Mouse (Mus musculus) T-helper 1 cell (primary cell): ENCODE measurements around the gene 2610318N02Rik.
"Not testable (repeated sequence)": the region's sequence is repeated elsewhere in the genome, so short reads cannot be mapped to it uniquely, and the experiment has no call there.

Experiments used
- in situ Hi-C: fragments of 300-600 bp; cut with MboI, MseI; formaldehyde crosslinking; loops from one replicate; pipeline ENCODE4 v1.15.1; 2025; ENCODE audit warnings: high pct_unique_total_duplicates

Gene 2610318N02Rik

GRCm38 (mm10) chr16:17124871-17125520, at the start of gene 2610318N02Rik:
Gene 2610318N02Rik, minus strand, starts transcription at chr16:17125167.
- in situ Hi-C loops = no loop called here

- in situ Hi-C loops = no loop called here
Measured at GRCm38 (mm10) chr16:17168049-17168448, 43.1 kb upstream of the 2610318N02Rik start.

GRCm38 (mm10) chr16:17167179-17167578, 42.2 kb upstream of the 2610318N02Rik start:
- in situ Hi-C loops = no loop called here

GRCm38 (mm10) chr16:17165478-17165877, 40.5 kb upstream of the 2610318N02Rik start:
- in situ Hi-C loops = not testable (repeated sequence)

- in situ Hi-C loops = no loop called here
Measured at GRCm38 (mm10) chr16:17154346-17154745, 29.4 kb upstream of the 2610318N02Rik start.

- in situ Hi-C loops = no loop called here
Measured at GRCm38 (mm10) chr16:17151874-17152273, 26.9 kb upstream of the 2610318N02Rik start.

GRCm38 (mm10) chr16:17150520-17151258, 25.7 kb upstream of the 2610318N02Rik start:
- in situ Hi-C loops = no loop called here

GRCm38 (mm10) chr16:17148084-17148483, 23.1 kb upstream of the 2610318N02Rik start:
- in situ Hi-C loops = no loop called here

GRCm38 (mm10) chr16:17147391-17147929, 22.5 kb upstream of the 2610318N02Rik start:
- in situ Hi-C loops = no loop called here

GRCm38 (mm10) chr16:17146772-17147235, 21.8 kb upstream of the 2610318N02Rik start, which contains the start of gene Ccdc116:
Gene Ccdc116, minus strand, starts transcription at chr16:17147229.
- in situ Hi-C loops = no loop called here

GRCm38 (mm10) chr16:17144339-17144738, 19.4 kb upstream of the 2610318N02Rik start, which contains the start of gene Ydjc:
Gene Ydjc, plus strand, starts transcription at chr16:17144621.
- in situ Hi-C loops = no loop called here

GRCm38 (mm10) chr16:17137355-17137754, 12.4 kb upstream of the 2610318N02Rik start:
- in situ Hi-C loops = loop anchor here (5.0 kb wide), 2 partner anchors 40 to 130 kb away; no protein-coding TSS in a partner anchor

GRCm38 (mm10) chr16:17132906-17133200, 7.9 kb upstream of the 2610318N02Rik start:
- in situ Hi-C loops = no loop called here

GRCm38 (mm10) chr16:17132089-17132905, 7.3 kb upstream of the 2610318N02Rik start, which contains the start of gene Sdf2l1:
Gene Sdf2l1, minus strand, starts transcription at chr16:17132383.
- in situ Hi-C loops = no loop called here

- in situ Hi-C loops = no loop called here
Measured at GRCm38 (mm10) chr16:17131191-17132088, 6.5 kb upstream of the 2610318N02Rik start.

GRCm38 (mm10) chr16:17127292-17127691, 2.3 kb upstream of the 2610318N02Rik start:
- in situ Hi-C loops = no loop called here

GRCm38 (mm10) chr16:17124119-17124870, 672 bp downstream of the 2610318N02Rik start:
- in situ Hi-C loops = no loop called here

GRCm38 (mm10) chr16:17121569-17121968, 3.4 kb downstream of the 2610318N02Rik start:
- in situ Hi-C loops = no loop called here

- in situ Hi-C loops = no loop called here
Measured at GRCm38 (mm10) chr16:17117309-17117799, 7.6 kb downstream of the 2610318N02Rik start.
